Mouse (Mus musculus) kidney, adult 2 months (tissue): ENCODE data around the gene Nod1. TPM values are rescaled to one million over a fixed set of nuclear protein-coding genes. Genes with fewer than 3 reads are reported as not detected.

Experiments used
- DNase-seq: peaks from one replicate; pipeline ENCODE4 v3.0.0; 2021
- H3K27ac ChIP-seq: fragments of 200-500 bp; 2 replicates; pipeline ENCODE4 v1.5.1; 2012; ENCODE audit warnings: low read depth, low read length, control low read depth, inconsistent platforms; ENCODE audit not compliant: insufficient read depth
- H3K27me3 ChIP-seq: fragments of 200-500 bp; replicated peaks from 2 replicates; pipeline ENCODE4 v1.6.1; 2012; ENCODE audit warnings: mild to moderate bottlenecking, moderate library complexity, low read length, inconsistent platforms; ENCODE audit not compliant: control insufficient read depth, insufficient read depth
- H3K36me3 ChIP-seq: fragments of 200-500 bp; 2 replicates; pipeline ENCODE4 v1.6.1; 2012; ENCODE audit warnings: mild to moderate bottlenecking, moderate library complexity, low read length, inconsistent platforms; ENCODE audit not compliant: control insufficient read depth, insufficient read depth
- H3K4me1 ChIP-seq: fragments of 200-500 bp; 2 replicates; pipeline ENCODE4 v1.6.1; 2011; ENCODE audit warnings: low read length; ENCODE audit not compliant: control insufficient read depth, insufficient read depth
- H3K4me3 ChIP-seq: fragments of 200-500 bp; 2 replicates; pipeline ENCODE4 v1.5.1; 2011; ENCODE audit warnings: mild to moderate bottlenecking, low read depth, low read length, control low read depth; ENCODE audit not compliant: insufficient read depth
- CTCF ChIP-seq: fragments of 200-500 bp; conservative IDR thresholded peaks from 2 replicates; pipeline ENCODE4 v1.5.1; 2011; ENCODE audit warnings: low read depth, mild to moderate bottlenecking, control low read depth, low read length, moderate library complexity, mixed read lengths; ENCODE audit not compliant: insufficient read depth, insufficient read length
- POLR2A ChIP-seq: fragments of 200-500 bp; IDR thresholded peaks from one replicate; pipeline ENCODE4 v1.6.1; 2011; ENCODE audit warnings: low read depth, low read length, control low read depth
- WGBS: fragments of 180-500 bp; shearing (Covaris S2); methylation state at CpG from one replicate; pipeline ENCODE4 v1.1.7; 2018; 5-methylcytosine and 5-hydroxymethylcytosine counted together
- polyA plus RNA-seq: library from polyadenylated mRNA; depleted of rRNA; stranded (reverse); fragments of >200 nt; gene quantifications from 2 replicates; pipeline ENCODE4 v1.2.3, GENCODE M21; 2012

Nod1 gene
- polyA plus RNA-seq, 1 experiment = 14.0 TPM

- TF ChIP-seq CTCF (no peak), POLR2A (no peak)
- H3K27me3 ChIP-seq = no peaks in the 10 kb centered on the region
- H3K27ac ChIP-seq = no peak overlapping the region
- no peaks in the 10 kb centered on the region for H3K36me3 ChIP-seq
- no peak for DNase-seq
- WGBS = 91% methylated on average over 3 of the region's 3 CpGs
- H3K4me3 ChIP-seq = no peak overlapping the region
- H3K4me1 ChIP-seq = peaks cover 16% of the 10 kb centered on the region; the same call in 1 of the 2 replicates
These were observed 19.9 kb downstream of the Nod1 start for GRCm38 (mm10) chr6:54952542-54952941.

DNA sequence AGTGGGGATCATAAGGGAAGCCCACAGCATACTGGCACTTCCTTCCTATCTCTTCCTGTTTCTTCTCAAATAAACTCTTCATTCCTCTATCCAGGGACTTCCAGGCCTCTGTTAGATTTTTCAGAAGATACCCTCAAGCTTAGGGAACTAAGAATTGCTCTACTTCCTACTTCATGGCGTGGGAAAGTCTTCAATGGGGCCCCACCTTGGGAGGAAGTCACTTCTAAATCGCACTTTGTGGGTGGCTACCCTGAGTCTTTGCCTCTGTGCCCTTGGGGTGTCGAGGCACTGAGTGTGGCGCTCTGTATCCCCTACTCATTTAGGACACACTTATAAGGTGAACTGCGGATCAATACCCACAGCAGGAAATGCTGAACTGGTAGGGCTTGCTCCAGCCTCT is 23.7 kb downstream of the Nod1 start:
- Histone ChIP-seq H3K4me1 (no peaks in the 10 kb centered on the region), H3K36me3 (peaks cover 3% of the 10 kb centered on the region)
- 84% methylated on average over 5 of the region's 5 CpGs for WGBS

DNA sequence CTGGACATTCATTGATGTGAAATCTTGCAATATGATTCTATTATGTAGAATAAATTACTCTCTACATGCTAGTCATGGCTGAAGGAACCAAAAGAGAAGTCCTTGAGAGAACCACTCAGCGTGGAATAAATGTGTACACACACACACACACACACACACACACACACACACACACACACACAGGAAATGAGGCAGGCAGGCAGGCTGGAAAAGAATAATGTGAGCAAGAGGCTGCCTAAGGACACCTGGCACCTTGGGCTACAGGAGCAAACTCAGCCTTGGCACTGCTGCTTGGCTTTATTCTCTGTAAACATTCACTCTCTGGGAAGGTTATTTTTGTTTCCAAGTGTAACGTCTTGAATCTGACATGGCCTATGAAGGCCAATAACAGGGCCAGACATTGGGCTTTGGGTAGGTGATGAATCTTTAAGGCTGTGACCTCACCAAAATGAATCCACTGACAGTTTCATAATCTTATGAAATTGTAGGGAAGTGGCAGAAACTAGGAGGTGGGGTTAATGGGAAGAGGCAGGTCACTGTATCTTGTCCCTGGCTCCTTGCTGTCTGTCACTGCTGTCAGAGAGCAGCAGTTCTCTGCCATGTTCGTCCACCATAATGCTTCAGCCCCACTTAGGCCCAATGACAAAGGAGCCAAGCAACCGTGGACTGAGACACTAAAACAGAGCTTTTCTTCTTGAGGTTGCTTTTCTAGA is 26.0 kb downstream of the Nod1 start:
- Histone ChIP-seq H3K4me3 (no peak overlapping the region), H3K27ac (no peak overlapping the region), H3K27me3 (no peaks in the 10 kb centered on the region), H3K36me3 (peaks cover 3% of the 10 kb centered on the region), H3K4me1 (no peaks in the 10 kb centered on the region)
- no peak for DNase-seq
- 71% methylated on average over 4 of the region's 4 CpGs for WGBS
- TF ChIP-seq CTCF (no peak), POLR2A (no peak)

More for the DNA sequence above, 23.7 kb downstream of the Nod1 start:
- H3K27me3 ChIP-seq = no peaks in the 10 kb centered on the region
- TF ChIP-seq CTCF (no peak), POLR2A (no peak)
- no peak overlapping the region for H3K27ac ChIP-seq
- H3K4me3 ChIP-seq = no peak overlapping the region
- no peak for DNase-seq

DNA sequence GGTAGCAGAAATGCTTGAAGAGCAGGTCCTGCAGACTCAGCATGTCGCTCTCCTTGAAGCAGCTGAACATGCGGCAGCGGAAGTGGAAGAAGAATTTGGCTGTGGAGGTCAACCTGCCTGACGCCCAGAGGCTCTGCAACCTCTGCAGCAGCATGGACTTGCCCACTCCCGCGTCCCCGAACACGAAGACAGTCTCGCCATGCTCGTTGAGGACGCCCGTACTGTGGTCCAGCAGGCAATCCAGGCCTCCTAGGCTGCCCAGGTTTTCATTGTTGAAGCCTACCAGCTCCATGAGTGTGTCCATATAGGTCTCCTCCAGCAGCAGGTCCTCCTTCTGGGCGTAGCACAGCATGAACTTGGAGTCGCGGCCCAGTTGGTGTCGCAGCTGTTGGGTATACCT is 27.9 kb downstream of the Nod1 start:
- WGBS = 91% methylated on average over 16 of the region's 16 CpGs
- Histone ChIP-seq H3K4me3 (no peak overlapping the region), H3K27ac (no peak overlapping the region), H3K36me3 (peaks cover 3% of the 10 kb centered on the region), H3K27me3 (no peaks in the 10 kb centered on the region), H3K4me1 (no peaks in the 10 kb centered on the region)
- DNase-seq = no peak
- TF ChIP-seq CTCF = no peak
- no peak for TF ChIP-seq POLR2A

GRCm38 (mm10) chr6:54943753-54944152 is 28.7 kb downstream of the Nod1 start:
- DNase-seq = no peak
- H3K27ac ChIP-seq = no peak overlapping the region
- H3K36me3 ChIP-seq = peaks cover 3% of the 10 kb centered on the region
- no peak for TF ChIP-seq CTCF
- no peak for TF ChIP-seq POLR2A
- H3K27me3 ChIP-seq = no peaks in the 10 kb centered on the region
- no peaks in the 10 kb centered on the region for H3K4me1 ChIP-seq
- whole genome bisulfite sequencing = 74% methylated on average over 24 of the region's 24 CpGs
- H3K4me3 ChIP-seq = no peak overlapping the region

DNA sequence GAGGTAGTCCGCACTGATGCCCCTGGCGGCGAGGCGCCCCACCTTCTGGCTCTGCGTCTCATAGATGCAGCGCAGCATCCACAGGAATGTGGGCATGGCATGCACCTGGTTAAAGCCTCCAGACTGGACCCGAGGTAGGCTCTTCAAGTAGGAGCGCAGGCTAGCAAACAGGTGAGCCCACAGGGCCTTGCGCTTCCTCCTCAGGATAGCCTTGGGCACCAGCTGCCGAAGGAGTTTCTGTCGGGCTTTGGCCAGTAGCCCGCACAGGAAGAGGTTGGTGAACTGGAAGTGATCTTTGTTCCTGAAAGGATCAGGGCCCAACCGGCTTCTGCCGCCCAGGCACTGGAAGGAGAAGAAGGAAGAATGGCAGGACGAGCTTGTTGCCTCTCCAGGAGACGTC is 29.1 kb downstream of the Nod1 start:
- Histone ChIP-seq H3K4me3 (no peak overlapping the region), H3K27ac (no peak overlapping the region), H3K36me3 (peaks cover 3% of the 10 kb centered on the region), H3K4me1 (no peaks in the 10 kb centered on the region), H3K27me3 (no peaks in the 10 kb centered on the region)
- peak; percentile 31 for DNase-seq
- no peak for TF ChIP-seq POLR2A
- no peak for TF ChIP-seq CTCF
- 78% methylated on average over 16 of the region's 16 CpGs for WGBS

GRCm38 (mm10) chr6:54941149-54941548 is 31.3 kb downstream of the Nod1 start:
- H3K27ac ChIP-seq = no peak overlapping the region
- 94% methylated on average over 6 of the region's 6 CpGs for WGBS
- H3K4me3 ChIP-seq = no peak overlapping the region
- peaks cover 3% of the 10 kb centered on the region for H3K36me3 ChIP-seq
- no peaks in the 10 kb centered on the region for H3K4me1 ChIP-seq
- no peaks in the 10 kb centered on the region for H3K27me3 ChIP-seq
- no peak for DNase-seq
- TF ChIP-seq POLR2A (no peak), CTCF (no peak)
